Mouse (Mus musculus) hindbrain, embryonic 15.5 days (tissue): ENCODE measurements around the gene Ssh1. TPM values are rescaled to one million over a fixed set of nuclear protein-coding genes. Genes with fewer than 3 reads are reported as not detected.

Source experiments
- ATAC-seq: fragments of 200-750 bp; cut with Nextera tagmentation; 2 replicates; pipeline ENCODE4 v1.8.0; 2017; ENCODE audit warnings: low read depth, moderate number of reproducible peaks, moderate TSS enrichment; ENCODE audit not compliant: low FRiP score
- H3K27ac ChIP-seq: fragments of 300-500 bp; sonication (generic); replicated peaks from 2 replicates; pipeline ENCODE4 v1.5.1; 2015; ENCODE audit warnings: mild to moderate bottlenecking, inconsistent platforms
- H3K27me3 ChIP-seq: fragments of 300-500 bp; sonication (generic); 2 replicates; pipeline ENCODE4 v1.6.1; 2015; ENCODE audit warnings: control low read depth, inconsistent platforms
- H3K36me3 ChIP-seq: fragments of 300-500 bp; sonication (generic); 2 replicates; pipeline ENCODE4 v1.6.1; 2015; ENCODE audit warnings: control low read depth, inconsistent platforms
- H3K4me1 ChIP-seq: fragments of 300-500 bp; sonication (generic); replicated peaks from 2 replicates; pipeline ENCODE4 v1.6.1; 2015; ENCODE audit warnings: control low read depth, inconsistent platforms
- H3K4me2 ChIP-seq: fragments of 300-500 bp; sonication (generic); 2 replicates; pipeline ENCODE4 v1.6.1; 2015; ENCODE audit warnings: moderate library complexity, mild to moderate bottlenecking, inconsistent platforms
- H3K4me3 ChIP-seq: fragments of 300-500 bp; sonication (generic); 2 replicates; pipeline ENCODE4 v1.5.1; 2015; ENCODE audit warnings: mild to moderate bottlenecking, inconsistent platforms
- H3K9ac ChIP-seq: fragments of 300-500 bp; sonication (generic); 2 replicates; pipeline ENCODE4 v1.6.1; 2015; ENCODE audit warnings: inconsistent platforms
- H3K9me3 ChIP-seq: fragments of 300-500 bp; sonication (generic); 2 replicates; pipeline ENCODE4 v1.6.1; 2016; ENCODE audit warnings: control low read depth, inconsistent platforms
- WGBS: fragments of 180-500 bp; shearing (Covaris S2); methylation state at CpG from one replicate; pipeline ENCODE4 v1.1.7; 2015; 5-methylcytosine and 5-hydroxymethylcytosine counted together
- polyA plus RNA-seq: library from polyadenylated mRNA; unstranded; fragments of >200 nt; fragmentation: Nextera tagmentation; extraction: Ambion mirVana; gene quantifications from 2 replicates; pipeline ENCODE4 v1.2.1, GENCODE M21; 2015

Gene Ssh1
- polyA plus RNA-seq, 1 experiment from 2014 or later = 12.4 TPM

DNA sequence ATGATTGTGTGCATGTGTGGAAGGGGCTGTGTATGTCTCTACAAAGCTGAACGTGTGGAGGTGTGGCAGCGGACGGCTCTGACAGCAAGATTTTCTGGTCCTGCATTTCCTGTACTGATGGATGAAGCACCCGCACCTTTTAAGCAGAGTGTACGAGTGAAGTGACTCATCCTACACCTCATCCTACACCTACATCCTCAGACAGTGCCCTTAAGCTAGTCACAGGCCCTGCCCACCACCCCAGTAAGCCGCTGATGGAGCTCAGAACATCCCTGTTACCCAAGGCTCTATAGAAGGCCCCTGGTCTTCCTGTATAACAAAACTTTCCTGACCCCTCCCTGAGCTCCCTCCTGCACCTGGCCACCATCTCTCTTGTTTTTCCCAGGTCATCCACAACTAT lies 30.7 kb upstream of the Ssh1 start:
- H3K4me2 ChIP-seq = peak overlapping the region; percentile 33
- H3K27ac ChIP-seq = no peak overlapping the region
- H3K9ac ChIP-seq = no peak overlapping the region
- H3K36me3 ChIP-seq = peaks cover 5% of the 10 kb centered on the region; the same call in 1 of the 2 replicates
- peaks cover 7% of the 10 kb centered on the region for H3K4me1 ChIP-seq
- no peaks in the 10 kb centered on the region for H3K9me3 ChIP-seq
- H3K4me3 ChIP-seq = no peak overlapping the region
- no peak for ATAC-seq
- 64% methylated on average over 6 of the region's 6 CpGs for WGBS
- no peaks in the 10 kb centered on the region for H3K27me3 ChIP-seq

DNA sequence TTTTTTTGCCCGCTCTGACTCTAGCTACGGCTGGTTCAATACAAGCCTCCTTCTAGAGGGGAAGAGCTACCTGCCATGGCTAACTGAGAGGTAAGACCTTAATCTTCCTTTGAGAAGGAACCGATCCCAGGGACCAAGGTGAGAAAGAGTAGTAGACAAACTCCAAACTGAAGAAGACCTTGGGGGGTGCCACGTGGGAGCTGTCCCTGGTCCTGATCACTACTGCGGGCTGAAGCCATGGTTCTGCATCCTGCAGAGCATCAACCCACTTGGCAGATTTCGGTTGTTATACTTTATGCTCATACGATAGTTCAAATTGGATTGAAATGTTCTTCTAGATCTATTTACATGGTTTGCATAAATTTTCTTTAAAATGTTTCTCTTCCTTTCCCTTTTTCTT lies 21.4 kb upstream of the Ssh1 start:
- no peak overlapping the region for H3K4me2 ChIP-seq
- WGBS = 69% methylated on average over 7 of the region's 7 CpGs
- no peak overlapping the region for H3K9ac ChIP-seq
- ATAC-seq = no peak
- no peaks in the 10 kb centered on the region for H3K27me3 ChIP-seq
- H3K9me3 ChIP-seq = no peaks in the 10 kb centered on the region
- no peak overlapping the region for H3K27ac ChIP-seq
- no peak overlapping the region for H3K4me3 ChIP-seq
- H3K36me3 ChIP-seq = no peaks in the 10 kb centered on the region
- no peaks in the 10 kb centered on the region for H3K4me1 ChIP-seq

DNA sequence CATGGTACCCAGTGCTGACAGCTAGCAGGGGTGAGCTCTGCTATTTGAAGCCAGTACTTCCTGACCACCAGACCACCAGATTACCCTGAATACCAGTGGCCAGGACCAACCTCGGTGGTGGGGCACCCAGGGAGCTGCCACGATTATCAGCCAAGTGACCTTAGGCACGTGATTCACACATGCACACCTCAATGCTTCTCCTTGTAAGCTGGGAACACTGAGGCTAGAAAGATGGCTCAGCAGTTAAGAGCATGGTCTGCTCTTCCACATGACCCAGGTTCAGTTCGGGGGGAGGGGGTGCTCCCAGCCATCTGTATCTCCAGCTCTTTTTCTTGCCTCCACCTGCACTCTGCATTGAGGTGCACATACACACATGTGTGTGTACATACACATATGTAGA lies 15.4 kb upstream of the Ssh1 start:
- Histone ChIP-seq H3K36me3 (no peaks in the 10 kb centered on the region), H3K4me1 (no peaks in the 10 kb centered on the region), H3K9me3 (no peaks in the 10 kb centered on the region), H3K27me3 (no peaks in the 10 kb centered on the region), H3K4me2 (no peak overlapping the region), H3K4me3 (no peak overlapping the region), H3K9ac (no peak overlapping the region), H3K27ac (no peak overlapping the region)
- no peak for ATAC-seq
- WGBS = 79% methylated on average over 4 of the region's 4 CpGs

DNA sequence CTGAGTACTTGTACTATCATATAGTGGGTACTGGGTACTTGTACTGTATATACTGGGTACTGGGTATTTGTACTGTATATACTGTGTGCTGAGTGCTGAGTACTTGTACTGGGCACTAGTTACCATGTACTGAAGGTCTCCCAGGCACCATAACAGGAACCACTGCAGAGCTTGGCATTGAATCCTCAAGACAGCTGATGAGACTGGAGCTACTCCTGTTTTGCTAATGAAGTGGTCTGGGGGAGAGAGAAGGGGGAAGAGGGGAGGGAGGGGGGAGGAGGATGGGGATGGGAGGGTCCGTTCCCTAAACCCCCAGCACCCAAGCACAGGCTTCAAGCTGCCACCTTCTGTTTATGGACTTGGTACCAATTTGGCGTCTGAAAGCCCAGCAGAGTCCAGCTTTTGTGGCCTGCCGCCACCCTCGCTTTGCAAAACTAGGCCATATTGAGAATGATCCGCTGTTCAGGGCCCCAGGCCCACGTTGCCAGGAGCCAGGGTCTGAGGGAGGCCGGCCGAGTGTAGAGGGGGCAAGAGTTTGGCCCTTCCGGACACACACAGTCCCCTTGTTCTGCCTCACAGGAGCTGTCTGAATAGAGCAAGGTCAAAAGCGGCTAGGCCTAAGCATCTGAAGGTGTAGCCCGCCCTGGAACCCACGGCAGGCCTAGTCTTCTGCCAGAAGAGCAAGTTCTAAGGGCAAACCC lies 14.2 kb upstream of the Ssh1 start:
- no peak overlapping the region for H3K9ac ChIP-seq
- H3K4me1 ChIP-seq = no peaks in the 10 kb centered on the region
- H3K9me3 ChIP-seq = no peaks in the 10 kb centered on the region
- no peak overlapping the region for H3K4me2 ChIP-seq
- no peaks in the 10 kb centered on the region for H3K36me3 ChIP-seq
- H3K27me3 ChIP-seq = no peaks in the 10 kb centered on the region
- 70% methylated on average over 12 of the region's 12 CpGs for WGBS
- no peak overlapping the region for H3K27ac ChIP-seq
- H3K4me3 ChIP-seq = no peak overlapping the region
- no peak for ATAC-seq

DNA sequence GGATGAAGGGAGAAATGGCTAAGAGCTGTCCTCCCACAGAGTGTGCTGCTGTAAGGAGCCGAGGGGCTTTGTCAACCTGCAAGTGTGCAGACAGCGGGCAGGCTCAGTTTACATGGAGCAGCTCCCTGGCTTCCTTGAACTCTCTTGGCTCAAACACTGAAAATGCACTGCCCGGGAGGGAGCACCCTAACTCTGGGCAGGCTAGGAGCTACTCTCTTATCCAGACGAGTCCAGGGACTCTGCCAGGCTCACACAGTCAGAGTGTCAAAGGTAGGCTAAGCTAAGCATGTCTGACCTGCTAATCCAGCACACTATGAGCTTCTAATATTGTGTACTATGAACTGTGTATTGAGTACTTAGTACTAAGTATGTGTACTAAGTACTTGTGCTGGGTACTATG lies 13.3 kb upstream of the Ssh1 start:
- WGBS = 72% methylated on average over 4 of the region's 4 CpGs
- Histone ChIP-seq H3K4me3 (no peak overlapping the region), H3K36me3 (no peaks in the 10 kb centered on the region), H3K9me3 (no peaks in the 10 kb centered on the region), H3K27me3 (no peaks in the 10 kb centered on the region), H3K4me2 (no peak overlapping the region), H3K4me1 (no peaks in the 10 kb centered on the region), H3K9ac (no peak overlapping the region), H3K27ac (no peak overlapping the region)
- ATAC-seq = no peak

DNA sequence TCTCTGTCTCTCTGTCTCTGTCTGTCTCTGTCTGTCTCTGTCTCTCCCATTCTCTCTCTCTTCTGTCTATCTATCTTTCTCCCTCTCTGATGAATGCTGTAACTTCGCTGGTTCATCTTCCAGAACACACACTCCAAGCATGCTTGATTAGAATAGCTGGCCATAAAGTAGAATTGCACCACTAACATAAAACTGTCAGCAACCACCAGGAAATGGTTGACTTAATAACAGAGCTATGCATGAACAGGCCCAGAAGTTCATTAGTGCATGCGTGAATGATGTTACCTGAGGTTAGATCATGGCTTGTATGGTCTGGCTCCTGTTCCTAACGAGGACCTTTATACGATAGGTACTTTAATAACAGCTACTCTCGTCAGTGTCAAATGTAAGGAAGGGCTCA lies 11.4 kb upstream of the Ssh1 start:
- ATAC-seq = no peak
- WGBS = 83% methylated on average over 5 of the region's 5 CpGs

DNA sequence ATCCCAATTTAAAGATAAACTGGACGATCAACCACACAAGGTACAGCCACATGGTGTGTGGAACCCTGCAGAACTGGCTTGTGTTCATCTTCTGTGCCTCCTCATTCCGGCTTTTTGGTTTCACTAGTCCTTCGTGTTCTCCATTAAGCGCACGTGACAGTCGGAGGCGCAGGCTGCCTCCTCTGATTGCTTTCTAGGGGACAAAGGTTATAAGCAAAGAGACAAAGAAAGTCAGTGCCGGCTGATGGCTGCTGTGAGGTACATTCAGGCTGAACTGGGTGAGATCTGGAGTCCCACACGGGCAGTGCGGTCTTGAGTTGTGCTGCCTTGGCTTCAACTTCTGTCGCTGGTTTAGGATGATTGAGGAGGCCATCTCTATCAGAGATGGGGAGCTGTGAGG lies 10.9 kb upstream of the Ssh1 start:
- no peak overlapping the region for H3K27ac ChIP-seq
- no peak for ATAC-seq
- no peaks in the 10 kb centered on the region for H3K36me3 ChIP-seq
- H3K4me2 ChIP-seq = no peak overlapping the region
- H3K9me3 ChIP-seq = no peaks in the 10 kb centered on the region
- no peak overlapping the region for H3K4me3 ChIP-seq
- H3K9ac ChIP-seq = no peak overlapping the region
- H3K4me1 ChIP-seq = no peaks in the 10 kb centered on the region
- 60% methylated on average over 11 of the region's 11 CpGs for WGBS
- H3K27me3 ChIP-seq = no peaks in the 10 kb centered on the region

More for the DNA sequence above, 11.4 kb upstream of the Ssh1 start:
- H3K27me3 ChIP-seq = no peaks in the 10 kb centered on the region
- H3K36me3 ChIP-seq = no peaks in the 10 kb centered on the region
- no peak overlapping the region for H3K9ac ChIP-seq
- H3K4me1 ChIP-seq = no peaks in the 10 kb centered on the region
- no peak overlapping the region for H3K4me2 ChIP-seq
- H3K9me3 ChIP-seq = no peaks in the 10 kb centered on the region
- no peak overlapping the region for H3K4me3 ChIP-seq
- H3K27ac ChIP-seq = no peak overlapping the region

DNA sequence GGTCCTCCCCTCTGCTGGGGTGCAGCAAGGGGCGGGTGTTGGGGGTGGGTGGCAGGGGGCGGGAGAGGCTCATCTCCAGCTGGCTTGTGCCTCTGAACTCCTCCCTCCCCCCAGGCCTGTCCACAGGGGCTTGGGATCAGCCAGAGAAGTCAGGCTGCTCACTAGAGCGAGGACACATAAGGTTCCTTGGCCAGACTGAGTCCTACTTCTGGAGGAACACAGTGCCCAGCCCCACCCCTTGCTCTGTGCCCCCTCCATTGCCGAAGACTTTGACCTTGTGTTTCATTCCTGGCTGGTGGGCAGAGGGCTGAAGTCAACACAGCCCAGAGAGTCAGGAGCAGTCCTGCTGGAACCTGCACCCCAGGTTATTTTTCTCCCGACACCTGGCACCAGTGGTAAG lies 9.8 kb upstream of the Ssh1 start, which contains the start of gene Dao:
Gene Dao (plus strand): TSS at position 162 of the 400 bp plus-strand sequence.
- WGBS = 61% methylated on average over 5 of the region's 5 CpGs
- ATAC-seq = no peak
- Histone ChIP-seq H3K36me3 (no peaks in the 10 kb centered on the region), H3K9ac (no peak within 1 kb of the TSS), H3K4me2 (no peak within 1 kb of the TSS), H3K27ac (no peak within 1 kb of the TSS), H3K4me3 (no peak within 1 kb of the TSS), H3K4me1 (no peaks in the 10 kb centered on the region), H3K9me3 (no peaks in the 10 kb centered on the region), H3K27me3 (no peaks in the 10 kb centered on the region)

DNA sequence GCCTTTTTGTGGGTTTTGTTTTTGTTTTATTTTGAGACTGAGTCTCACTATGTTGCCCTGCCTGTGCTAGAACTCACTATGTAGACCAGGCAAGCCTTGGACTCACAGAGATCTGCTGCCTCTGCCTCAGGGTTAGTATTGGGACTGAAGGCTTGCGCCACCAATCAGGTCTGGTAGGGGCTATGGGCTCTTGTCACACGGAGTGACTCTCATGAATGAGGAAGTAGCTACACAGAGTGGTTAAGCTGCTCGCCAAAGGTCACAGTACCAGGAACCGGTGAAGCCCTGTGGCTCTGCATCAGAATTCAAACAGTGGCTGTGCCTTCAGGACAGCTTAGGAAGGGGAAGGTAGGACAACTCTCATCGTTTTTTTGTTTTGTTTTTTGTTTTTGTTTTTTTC lies 5.7 kb upstream of the Ssh1 start:
- H3K9me3 ChIP-seq = no peaks in the 10 kb centered on the region
- H3K36me3 ChIP-seq = no peaks in the 10 kb centered on the region
- WGBS = 67% methylated on average over 5 of the region's 5 CpGs
- no peak overlapping the region for H3K9ac ChIP-seq
- ATAC-seq = no peak
- no peak overlapping the region for H3K4me2 ChIP-seq
- no peaks in the 10 kb centered on the region for H3K27me3 ChIP-seq
- peaks cover 5% of the 10 kb centered on the region for H3K4me1 ChIP-seq
- H3K4me3 ChIP-seq = no peak overlapping the region
- no peak overlapping the region for H3K27ac ChIP-seq

DNA sequence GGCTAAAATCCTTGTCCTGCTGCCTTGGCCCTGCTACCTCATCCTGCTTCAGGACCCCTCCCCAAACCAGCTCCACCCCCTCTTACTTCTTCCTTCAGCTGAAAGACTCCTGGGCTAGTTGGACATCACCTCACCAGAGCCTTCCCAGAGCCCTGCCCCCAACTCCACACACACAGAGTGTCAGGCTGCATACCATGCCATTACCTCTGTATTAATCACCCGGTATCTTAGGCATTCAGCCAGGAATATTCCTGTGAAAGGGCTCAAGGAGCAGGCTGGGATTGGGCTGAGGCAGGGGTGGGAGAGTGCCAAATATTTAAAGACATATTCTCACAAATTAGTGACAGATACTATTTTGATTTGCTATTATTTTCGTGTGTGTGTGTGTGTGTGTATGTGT lies 2.8 kb upstream of the Ssh1 start:
- 63% methylated on average over 2 of the region's 2 CpGs for WGBS
- Histone ChIP-seq H3K9me3 (no peaks in the 10 kb centered on the region), H3K4me2 (no peak overlapping the region), H3K27me3 (no peaks in the 10 kb centered on the region), H3K36me3 (no peaks in the 10 kb centered on the region), H3K4me3 (no peak overlapping the region), H3K4me1 (peaks cover 24% of the 10 kb centered on the region), H3K9ac (no peak overlapping the region), H3K27ac (no peak overlapping the region)
- ATAC-seq = no peak

DNA sequence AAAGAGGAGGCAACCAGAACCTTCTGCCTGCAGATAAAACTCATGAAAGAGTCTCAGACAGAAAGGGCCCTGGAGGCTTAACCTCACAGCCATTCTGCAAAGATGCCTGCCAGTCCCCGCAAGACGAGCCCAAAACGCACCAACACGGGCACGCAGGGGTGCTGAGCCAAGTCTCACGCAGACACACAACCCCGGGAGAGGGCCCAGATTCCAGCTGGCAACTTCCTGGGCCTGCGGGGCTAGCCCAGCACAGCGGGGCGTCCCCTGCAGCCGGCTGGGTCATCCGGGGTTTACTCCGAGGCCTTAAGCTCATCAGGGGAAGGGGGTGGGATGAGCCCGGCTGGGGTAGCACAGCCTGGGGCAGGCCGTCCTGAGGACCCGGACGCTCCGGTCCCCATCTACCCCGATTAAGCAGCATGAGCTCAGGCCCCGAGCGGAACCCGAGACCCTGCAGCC lies 635 bp downstream of the Ssh1 start:
- peak overlapping the region; percentile 89 for H3K4me3 ChIP-seq
- no peak; the same call in 1 of the 2 replicates for ATAC-seq
- peak overlapping the region; percentile 91 for H3K4me2 ChIP-seq
- H3K27me3 ChIP-seq = no peaks in the 10 kb centered on the region
- H3K4me1 ChIP-seq = peaks cover 40% of the 10 kb centered on the region
- peak overlapping the region; percentile 89 for H3K9ac ChIP-seq
- H3K36me3 ChIP-seq = no peaks in the 10 kb centered on the region; the same call in 1 of the 2 replicates
- no peaks in the 10 kb centered on the region for H3K9me3 ChIP-seq
- peak overlapping the region; percentile 99 for H3K27ac ChIP-seq
- under 1% methylated on average over 22 of the region's 22 CpGs for WGBS

DNA sequence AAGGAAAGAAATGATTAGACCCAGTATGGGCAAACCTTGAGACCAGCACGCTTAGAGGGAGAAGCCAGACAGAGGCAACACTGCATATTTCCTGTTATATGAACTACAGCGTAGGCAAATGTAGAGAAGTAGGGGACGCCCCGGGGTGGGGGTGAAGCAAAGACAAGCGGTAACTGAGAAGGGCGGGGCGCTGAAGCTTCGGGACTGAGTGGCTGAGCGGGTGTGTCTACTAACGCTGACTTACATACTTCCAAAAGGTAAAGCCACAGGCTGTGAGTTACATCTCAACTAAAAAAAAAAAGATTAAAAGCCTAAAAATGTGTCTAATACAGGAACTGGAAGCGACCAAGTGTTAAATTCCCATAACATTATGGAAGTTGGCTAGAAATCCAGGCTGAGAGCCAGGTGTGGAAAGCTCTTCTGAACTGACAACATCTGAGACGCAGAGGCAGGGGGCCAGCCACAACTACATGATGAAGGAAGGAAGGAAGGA lies 1.3 kb downstream of the Ssh1 start:
- peak overlapping the region; percentile 91 for H3K4me2 ChIP-seq
- WGBS = 31% methylated on average over 12 of the region's 12 CpGs
- H3K4me3 ChIP-seq = peak overlapping the region; percentile 89
- no peaks in the 10 kb centered on the region; the same call in 1 of the 2 replicates for H3K36me3 ChIP-seq
- no peak for ATAC-seq
- H3K9me3 ChIP-seq = no peaks in the 10 kb centered on the region
- peaks cover 40% of the 10 kb centered on the region for H3K4me1 ChIP-seq
- peak overlapping the region; percentile 99 for H3K27ac ChIP-seq
- peak overlapping the region; percentile 89 for H3K9ac ChIP-seq
- H3K27me3 ChIP-seq = no peaks in the 10 kb centered on the region
